Mouse (Mus musculus) c-Kit-positive CD71-negative TER-119-negative erythroid progenitor cells, embryonic 14.5 days (primary cell): ENCODE data around the gene Gm5105.

ENCODE experiments used
- DNase-seq: peaks from one replicate; pipeline ENCODE4 v3.0.0-alpha.2; 2013; ENCODE audit warnings: low read depth

Gm5105 gene

GRCm38 (mm10) chr3:138068103-138068502 lies 915 bp upstream of the Gm5105 start:
- DNase-seq, result no peak

- DNase-seq, result no peak
These were observed 786 bp downstream of the Gm5105 start for GRCm38 (mm10) chr3:138066348-138066856.

DNA sequence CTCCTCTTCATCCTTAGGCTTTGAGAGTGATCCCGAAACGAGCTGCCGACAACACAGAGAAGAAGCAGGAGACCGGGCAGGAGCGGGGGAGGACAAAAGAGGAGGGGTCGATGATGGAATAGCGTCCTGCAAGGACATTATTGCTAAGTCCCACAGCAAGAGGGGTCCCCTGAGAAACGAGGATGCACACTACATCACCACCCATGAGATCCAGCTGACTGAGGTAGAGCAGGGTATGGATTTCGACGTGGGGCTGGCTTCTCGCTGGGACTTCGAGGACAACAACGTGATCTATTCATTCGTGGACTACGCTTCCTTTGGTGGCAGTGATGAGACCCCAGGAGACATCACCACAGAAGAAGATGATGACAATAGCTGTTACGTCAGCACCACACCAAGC lies 1.3 kb downstream of the Gm5105 start:
- no peak for DNase-seq

- no peak for DNase-seq
These were observed 2.2 kb downstream of the Gm5105 start, which contains the start of gene 1110002E22Rik for GRCm38 (mm10) chr3:138064732-138065645. 1110002E22Rik (plus strand) TSS chr3:138065052.

- no peak for DNase-seq
These were observed 3.4 kb downstream of the Gm5105 start for GRCm38 (mm10) chr3:138063731-138064329.

- DNase-seq, result no peak
These were observed 4.5 kb downstream of the Gm5105 start for GRCm38 (mm10) chr3:138062673-138063072.

DNA sequence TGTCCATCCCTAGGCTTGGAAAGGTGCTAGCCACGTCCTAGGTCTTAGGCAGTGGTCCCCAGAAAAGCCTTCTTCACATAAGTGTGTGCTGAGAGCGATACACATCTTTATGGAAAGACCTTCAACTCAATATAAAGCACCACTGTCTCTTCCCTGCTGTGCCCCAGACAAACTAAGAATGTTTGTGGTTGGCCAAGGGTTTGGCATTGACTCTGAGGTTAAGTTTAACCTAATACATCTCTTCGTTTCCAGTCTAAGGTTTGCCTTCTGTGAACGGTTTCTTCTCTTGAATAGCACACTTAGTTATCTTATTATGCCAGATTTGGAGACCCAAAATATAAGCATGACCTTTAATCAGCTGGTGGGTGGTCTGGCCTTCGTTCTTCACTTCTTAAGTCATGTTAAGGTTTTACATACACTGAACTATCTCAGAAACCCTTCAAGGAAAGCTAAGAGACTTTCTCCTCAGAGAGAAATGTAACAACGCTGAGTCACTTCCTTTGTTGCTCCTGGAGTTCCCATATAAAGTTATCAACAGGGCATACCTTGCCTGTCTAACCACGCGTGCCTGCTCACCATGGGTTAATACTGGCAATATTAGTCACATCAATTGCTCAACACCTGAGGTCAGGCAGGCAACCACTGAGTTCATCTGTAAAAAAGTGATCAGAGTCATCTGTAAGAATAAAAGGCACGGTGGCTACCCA lies 5.8 kb downstream of the Gm5105 start:
- DNase-seq, result peak; percentile 7

DNA sequence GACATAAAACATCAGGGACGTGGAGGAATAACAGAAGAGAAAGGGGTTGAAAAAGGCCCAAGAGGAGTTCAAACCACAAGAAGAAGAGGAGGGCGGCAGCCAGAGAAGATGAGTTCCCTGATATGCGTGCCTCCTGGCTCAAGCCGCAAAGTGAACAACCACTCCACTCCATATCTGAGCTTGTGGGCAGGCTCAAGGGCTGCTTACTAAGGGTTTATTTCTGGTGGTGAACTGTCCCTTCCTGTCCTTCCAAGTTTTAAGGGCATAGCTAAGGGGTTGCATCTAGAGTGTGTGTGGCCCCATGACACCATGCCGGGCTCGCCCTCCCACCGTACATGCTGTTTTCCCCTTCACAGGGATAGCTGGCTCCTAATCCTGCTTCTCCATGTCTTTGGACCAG lies 6.8 kb downstream of the Gm5105 start:
- no peak for DNase-seq

GRCm38 (mm10) chr3:138058226-138058625 lies 9.0 kb downstream of the Gm5105 start:
- DNase-seq, result no peak

- no peak for DNase-seq
These were observed 10.2 kb downstream of the Gm5105 start for GRCm38 (mm10) chr3:138056976-138057375.

DNA sequence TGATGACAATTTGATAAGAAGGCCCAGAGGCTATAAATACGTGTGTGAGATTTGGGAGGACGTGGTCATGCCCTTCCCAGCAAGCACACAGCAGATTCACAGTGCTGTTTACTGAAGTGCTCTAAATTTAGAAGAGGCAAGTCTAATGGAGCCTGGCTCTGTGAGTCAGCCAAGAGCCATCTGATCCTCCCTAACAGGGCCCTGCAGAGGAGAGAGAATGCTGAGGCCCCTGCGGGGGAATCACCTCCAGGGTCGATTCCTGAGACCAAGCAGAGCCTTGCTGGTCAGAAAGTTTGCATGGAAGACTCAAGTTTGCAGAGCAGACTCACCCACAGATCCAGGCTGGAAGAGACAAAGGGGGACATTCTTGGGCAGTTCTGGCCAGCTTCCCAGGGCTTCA lies 13.2 kb downstream of the Gm5105 start:
- no peak for DNase-seq

DNA sequence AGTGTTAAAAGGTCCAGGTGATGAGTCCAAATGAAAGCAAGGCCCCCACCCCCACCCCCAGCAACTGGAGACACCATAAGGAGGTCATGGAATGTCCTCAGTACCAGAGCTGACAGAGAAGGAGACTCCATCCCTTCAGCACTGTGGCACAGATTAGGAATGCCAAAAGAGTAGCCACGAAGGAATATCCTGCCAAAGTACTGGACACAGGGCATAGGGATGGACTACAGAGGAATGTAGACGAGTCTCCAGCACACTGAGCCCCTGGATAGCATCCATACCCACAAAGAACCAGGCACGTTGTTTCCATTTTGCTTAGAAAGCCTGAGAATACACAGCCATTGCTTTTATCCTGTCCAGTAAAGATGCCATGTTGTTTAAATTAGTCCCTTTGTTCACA lies 15.8 kb downstream of the Gm5105 start:
- no peak for DNase-seq

GRCm38 (mm10) chr3:138050772-138051171 lies 16.4 kb downstream of the Gm5105 start:
- no peak for DNase-seq

GRCm38 (mm10) chr3:138049555-138049954 lies 17.6 kb downstream of the Gm5105 start:
- no peak for DNase-seq

DNA sequence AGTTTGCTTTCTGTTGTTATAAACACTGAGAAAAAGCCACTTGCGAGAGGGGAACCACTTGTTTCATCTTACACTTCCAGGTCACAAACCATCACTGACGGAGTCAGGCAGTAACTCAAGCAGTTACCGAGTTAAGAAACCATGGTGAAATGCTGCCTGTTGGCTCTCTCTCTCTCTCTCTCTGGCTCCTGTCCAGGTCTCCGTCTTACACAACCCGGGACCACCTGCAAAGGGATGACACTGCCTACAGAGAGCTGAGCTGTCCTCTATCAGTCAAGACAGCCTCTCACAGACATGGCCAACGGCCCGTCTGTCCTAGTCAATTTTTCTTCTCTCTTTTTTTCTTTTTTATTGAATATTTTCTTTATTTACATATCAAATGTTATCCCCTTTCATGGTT lies 23.9 kb downstream of the Gm5105 start:
- no peak for DNase-seq

DNA sequence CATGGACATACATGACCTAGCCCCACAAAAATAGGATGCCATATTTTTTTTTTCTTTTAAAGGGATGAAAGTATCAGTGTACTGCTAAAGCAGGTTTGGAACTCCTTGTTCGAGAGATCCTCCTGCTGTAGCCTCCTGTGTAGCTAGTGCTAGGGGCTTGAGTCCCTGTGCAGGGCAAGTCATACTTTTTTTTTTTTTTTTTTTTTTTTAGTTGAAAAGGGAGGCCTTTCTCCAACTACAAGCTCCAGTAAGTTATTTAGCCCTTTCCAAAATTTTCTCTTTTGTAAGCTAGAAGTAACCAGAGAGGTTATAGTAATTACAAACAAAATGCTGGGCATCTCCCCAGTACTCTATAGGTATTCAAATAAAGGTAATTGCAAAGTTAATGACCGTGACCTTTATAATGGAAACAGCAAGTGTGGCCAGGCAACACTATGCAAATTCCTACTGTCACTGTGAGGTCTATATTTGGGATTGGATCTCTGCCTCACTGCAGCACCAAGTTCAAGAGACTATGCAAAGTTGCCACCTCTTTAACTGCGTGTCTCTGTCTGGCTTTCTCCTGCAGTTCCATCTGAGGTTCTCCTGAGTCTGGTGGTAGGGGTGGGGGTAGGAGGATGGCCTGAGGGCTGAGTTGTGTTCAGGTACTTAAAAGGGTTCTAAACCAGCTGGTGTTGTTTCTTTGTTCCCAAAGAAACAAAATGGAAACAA lies 25.4 kb downstream of the Gm5105 start:
- DNase-seq, result no peak

DNA sequence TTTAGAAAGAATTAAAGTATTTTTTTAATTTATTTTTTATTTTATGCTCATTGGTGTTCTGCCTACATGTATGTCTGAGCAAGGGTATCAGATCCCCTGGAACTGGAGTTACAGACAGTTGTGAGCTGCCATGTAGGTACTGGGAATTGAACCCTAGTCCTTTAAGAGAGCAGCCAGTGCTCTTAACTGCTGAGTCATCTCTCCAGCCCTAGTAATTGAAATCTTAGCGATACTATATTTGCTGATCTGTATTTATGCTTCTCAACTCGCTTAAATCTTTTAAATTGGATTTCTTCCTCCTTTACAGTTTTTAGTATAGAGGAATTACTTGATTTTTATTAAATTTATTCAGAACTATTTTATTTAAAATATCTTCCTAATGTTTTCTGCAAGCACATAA lies 26.2 kb downstream of the Gm5105 start:
- no peak for DNase-seq

- no peak for DNase-seq
These were observed 33.2 kb downstream of the Gm5105 start for GRCm38 (mm10) chr3:138033986-138034385.

DNA sequence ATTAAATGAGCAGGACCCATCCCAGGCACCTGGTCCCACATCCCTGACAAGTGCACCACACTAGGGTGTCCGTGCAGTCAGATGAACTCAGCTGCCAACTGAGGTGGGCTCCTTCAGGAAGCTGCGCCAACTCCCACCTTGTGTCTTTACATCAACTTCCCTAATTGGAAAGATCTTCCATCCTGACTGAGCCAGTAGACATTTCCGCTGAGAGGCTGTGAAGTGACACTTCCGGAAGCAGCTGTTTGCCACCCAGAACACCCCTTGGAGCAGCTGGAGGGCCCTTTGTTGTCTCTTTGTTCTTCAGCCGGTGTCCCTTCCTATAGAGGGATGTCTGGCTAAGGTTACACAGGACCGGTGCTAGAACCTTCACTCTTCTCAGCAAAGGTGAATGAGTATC lies 36.6 kb downstream of the Gm5105 start:
- no peak for DNase-seq

GRCm38 (mm10) chr3:138029351-138029750 lies 37.8 kb downstream of the Gm5105 start:
- no peak for DNase-seq

DNA sequence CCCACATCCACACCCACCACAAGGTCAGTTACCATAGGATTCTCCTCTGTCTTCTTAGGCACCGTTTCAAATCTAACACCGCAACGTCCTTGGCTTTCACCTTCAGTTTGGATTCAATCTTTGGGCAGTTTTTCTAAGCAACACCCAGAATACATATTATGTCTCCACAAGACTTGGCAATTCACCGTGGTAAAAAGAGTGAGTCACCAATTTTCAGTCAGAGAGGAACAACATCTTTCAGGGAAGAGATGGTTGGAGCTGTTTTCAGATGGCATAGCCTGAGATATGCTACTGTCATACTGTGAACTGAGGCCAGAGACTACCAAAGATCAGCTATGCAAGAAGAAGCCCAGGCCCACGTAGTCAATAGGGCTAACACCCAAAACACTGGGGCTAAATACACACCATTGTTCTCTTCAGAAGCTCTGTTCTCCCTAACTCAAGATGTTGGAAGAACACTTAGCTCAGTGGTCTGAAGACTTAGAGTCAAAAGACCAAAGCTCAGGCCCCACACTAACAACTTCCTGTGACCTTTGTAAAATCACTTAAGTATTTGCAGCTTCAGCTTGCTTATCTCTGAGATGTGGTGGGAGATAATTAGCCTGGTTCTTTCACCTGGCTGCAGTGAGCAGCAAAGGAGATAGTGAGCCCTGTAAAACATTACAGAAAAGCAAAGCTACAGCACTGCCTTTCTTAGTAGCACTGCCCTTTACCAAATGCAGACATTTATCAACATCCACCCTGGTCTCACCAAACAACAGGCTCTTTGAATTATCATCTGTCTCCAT lies 39.4 kb downstream of the Gm5105 start:
- DNase-seq, result no peak
